Mouse (Mus musculus) bone marrow macrophage, adult 2 months (primary cell): Measurements from ENCODE around the gene Lcmt1. TPM values are rescaled to one million over a fixed set of nuclear protein-coding genes. Genes with fewer than 3 reads are reported as not detected.

Experiments used
- H3K27ac ChIP-seq: 2 replicates; pipeline ENCODE4 v1.5.1; 2012; ENCODE audit warnings: low read depth, low read length; ENCODE audit not compliant: insufficient read depth
- H3K4me1 ChIP-seq: 2 replicates; pipeline ENCODE4 v1.6.1; 2012; ENCODE audit warnings: low read length; ENCODE audit not compliant: control insufficient read depth, insufficient read depth
- H3K4me3 ChIP-seq: 2 replicates; pipeline ENCODE4 v1.5.1; 2012; ENCODE audit warnings: mild to moderate bottlenecking, low read length, moderate library complexity; ENCODE audit not compliant: insufficient read depth
- CTCF ChIP-seq: IDR thresholded peaks from 2 replicates; pipeline ENCODE4 v1.5.1; 2012; ENCODE audit warnings: low read depth, mild to moderate bottlenecking, low read length, moderate library complexity
- POLR2A ChIP-seq: IDR thresholded peaks from 2 replicates; pipeline ENCODE4 v1.6.1; 2012; ENCODE audit warnings: mild to moderate bottlenecking, low read depth, low read length, borderline replicate concordance
- polyA plus RNA-seq: library from polyadenylated mRNA; stranded (reverse); fragments of >200 nt; gene quantifications from 2 replicates; pipeline ENCODE4 v1.2.4, GENCODE M21; 2012; ENCODE audit not compliant: missing spikeins, insufficient read depth, insufficient read length

Gene Lcmt1
- polyA plus RNA-seq, 1 experiment, result 26.1 TPM

GRCm38 (mm10) chr7:123359101-123359500 is 10.5 kb upstream of the Lcmt1 start:
- Histone ChIP-seq H3K27ac (no peak overlapping the region), H3K4me1 (peaks cover 42% of the 10 kb centered on the region), H3K4me3 (no peak overlapping the region)
- no peak for TF ChIP-seq CTCF
- TF ChIP-seq POLR2A, result no peak

- Histone ChIP-seq H3K27ac (no peak overlapping the region), H3K4me3 (no peak overlapping the region), H3K4me1 (peaks cover 41% of the 10 kb centered on the region)
- TF ChIP-seq CTCF (no peak), POLR2A (no peak)
Observed at GRCm38 (mm10) chr7:123360185-123360584, 9.4 kb upstream of the Lcmt1 start.

- no peak overlapping the region for H3K27ac ChIP-seq
- H3K4me3 ChIP-seq, result no peak overlapping the region
- H3K4me1 ChIP-seq, result peaks cover 42% of the 10 kb centered on the region
- TF ChIP-seq CTCF (no peak), POLR2A (no peak)
Observed at GRCm38 (mm10) chr7:123361229-123361980, 8.2 kb upstream of the Lcmt1 start.

GRCm38 (mm10) chr7:123362806-123363205 is 6.8 kb upstream of the Lcmt1 start:
- Histone ChIP-seq H3K27ac (no peak overlapping the region), H3K4me1 (peaks cover 47% of the 10 kb centered on the region), H3K4me3 (no peak overlapping the region)
- TF ChIP-seq POLR2A, result no peak

- peaks cover 47% of the 10 kb centered on the region for H3K4me1 ChIP-seq
Observed at GRCm38 (mm10) chr7:123363971-123364370, 5.6 kb upstream of the Lcmt1 start.

GRCm38 (mm10) chr7:123365876-123366741 is 3.5 kb upstream of the Lcmt1 start:
- Histone ChIP-seq H3K27ac (peak overlapping the region; percentile 26), H3K4me3 (peak overlapping the region; percentile 73), H3K4me1 (peaks cover 43% of the 10 kb centered on the region)
- TF ChIP-seq POLR2A, result no peak
- TF ChIP-seq CTCF, result no peak

More at GRCm38 (mm10) chr7:123363971-123364370, 5.6 kb upstream of the Lcmt1 start:
- no peak overlapping the region for H3K4me3 ChIP-seq
- no peak for TF ChIP-seq CTCF
- TF ChIP-seq POLR2A, result no peak
- no peak overlapping the region for H3K27ac ChIP-seq

- Histone ChIP-seq H3K4me1 (peaks cover 41% of the 10 kb centered on the region), H3K27ac (peak overlapping the region; percentile 26), H3K4me3 (peak overlapping the region; percentile 73)
- TF ChIP-seq POLR2A (no peak), CTCF (no peak)
Observed at GRCm38 (mm10) chr7:123366806-123367205, 2.8 kb upstream of the Lcmt1 start.

GRCm38 (mm10) chr7:123367218-123368150 is 2.1 kb upstream of the Lcmt1 start:
- Histone ChIP-seq H3K27ac (peak overlapping the region; percentile 94), H3K4me1 (peaks cover 45% of the 10 kb centered on the region), H3K4me3 (peak overlapping the region; percentile 73)
- no peak for TF ChIP-seq CTCF
- no peak for TF ChIP-seq POLR2A

GRCm38 (mm10) chr7:123368187-123368586 is 1.4 kb upstream of the Lcmt1 start:
- H3K27ac ChIP-seq, result peak overlapping the region; percentile 94
- H3K4me1 ChIP-seq, result peaks cover 48% of the 10 kb centered on the region
- TF ChIP-seq CTCF, result no peak
- no peak for TF ChIP-seq POLR2A
- H3K4me3 ChIP-seq, result peak overlapping the region; percentile 73
